Mouse (Mus musculus) urinary bladder, postnatal 36 days (tissue): ENCODE measurements around the gene Vwa3b.

ENCODE experiments used
- DNase-seq, 2 experiments: peaks; one replicate each; pipeline ENCODE4 v3.0.0; 2022; ENCODE audit warnings: low spot score in 2 of 2, mixed read lengths in 1 of 2

Gene Vwa3b

DNA sequence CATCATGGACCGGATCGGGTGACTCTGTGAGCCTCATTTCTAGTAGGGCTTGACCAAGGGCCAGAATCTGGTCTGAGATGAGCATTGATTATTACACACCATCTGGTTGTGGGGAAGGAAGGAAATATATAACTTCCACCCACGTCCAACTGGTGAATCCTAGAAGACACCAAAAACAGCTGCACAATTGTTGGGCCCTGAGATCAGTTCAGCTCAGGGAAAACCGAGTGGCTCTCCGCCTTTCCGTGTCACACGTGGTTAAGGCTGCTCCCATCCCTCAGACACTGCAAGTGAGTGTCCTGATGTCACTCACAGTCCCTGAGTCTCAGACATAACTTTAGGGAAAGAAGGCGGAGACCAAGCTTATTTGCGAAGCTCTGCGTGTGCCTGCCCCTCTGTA is 16.5 kb upstream of the Vwa3b start:
- no peak for DNase-seq

DNA sequence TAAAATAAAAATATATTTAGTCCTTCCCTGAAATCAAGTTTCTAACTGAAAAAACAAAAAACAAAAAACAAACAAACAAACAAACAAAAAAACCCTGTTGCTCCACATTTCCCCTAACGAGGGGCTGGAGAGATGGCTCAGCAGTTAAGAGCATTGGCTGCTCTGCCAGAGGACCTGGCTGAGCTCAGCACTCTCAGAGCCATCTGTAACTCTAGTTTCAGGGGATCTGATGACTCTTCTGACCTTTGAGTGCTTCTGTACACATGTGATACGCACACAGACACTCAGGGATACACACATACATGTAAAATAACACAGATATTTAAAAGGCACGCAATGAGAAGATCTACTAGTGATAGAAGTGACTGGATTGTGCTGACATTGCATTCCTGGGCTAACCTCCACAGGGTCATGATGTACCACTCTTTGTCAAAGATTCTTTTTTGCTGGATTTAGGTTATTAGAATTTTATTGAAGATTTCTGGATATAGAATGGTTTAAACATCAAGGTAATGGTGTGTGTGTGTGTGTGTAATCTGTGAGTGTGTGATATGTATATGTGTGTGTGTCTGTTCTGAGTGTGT is 14.7 kb upstream of the Vwa3b start:
- DNase-seq, result no peak

DNA sequence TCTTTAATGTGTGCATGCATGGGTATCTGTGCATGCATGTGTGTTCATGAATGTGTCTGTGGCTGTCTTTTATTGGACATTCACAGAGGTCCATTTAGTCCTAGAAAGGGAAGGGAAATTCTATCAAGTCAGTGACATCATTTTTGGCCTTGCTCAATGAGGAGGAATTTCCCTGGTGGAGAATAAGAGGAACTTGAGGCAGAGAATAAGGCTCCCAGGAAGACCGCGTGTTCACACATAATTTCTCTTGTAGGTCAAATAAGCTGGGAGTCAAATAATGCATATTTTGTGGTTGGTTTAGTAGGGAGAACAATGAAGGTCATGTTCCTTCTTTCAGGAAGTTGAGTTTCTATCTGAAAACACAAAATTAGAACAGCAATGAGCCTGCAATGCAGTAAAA is 13.4 kb upstream of the Vwa3b start:
- DNase-seq, result no peak

DNA sequence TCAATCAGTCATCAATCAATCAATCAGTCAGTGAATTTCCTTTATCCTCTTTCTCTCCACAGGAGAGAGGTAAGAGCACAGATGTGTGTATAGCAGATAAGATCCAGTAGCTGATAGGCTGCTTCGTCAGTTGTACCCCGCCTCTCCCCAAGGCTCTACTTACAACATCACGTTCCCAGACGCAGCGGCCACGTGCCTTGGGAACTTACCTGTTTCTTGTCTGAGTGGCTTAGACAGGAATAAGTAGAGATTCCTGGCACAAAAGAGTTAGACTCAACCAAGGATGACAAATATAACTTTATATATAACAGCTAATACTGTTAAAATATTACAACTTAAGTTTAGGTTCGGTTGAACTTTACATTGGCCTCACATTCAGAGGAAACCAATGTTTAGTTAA is 12.7 kb upstream of the Vwa3b start:
- peak in 1 of 2 experiments; percentile 59 for DNase-seq

DNA sequence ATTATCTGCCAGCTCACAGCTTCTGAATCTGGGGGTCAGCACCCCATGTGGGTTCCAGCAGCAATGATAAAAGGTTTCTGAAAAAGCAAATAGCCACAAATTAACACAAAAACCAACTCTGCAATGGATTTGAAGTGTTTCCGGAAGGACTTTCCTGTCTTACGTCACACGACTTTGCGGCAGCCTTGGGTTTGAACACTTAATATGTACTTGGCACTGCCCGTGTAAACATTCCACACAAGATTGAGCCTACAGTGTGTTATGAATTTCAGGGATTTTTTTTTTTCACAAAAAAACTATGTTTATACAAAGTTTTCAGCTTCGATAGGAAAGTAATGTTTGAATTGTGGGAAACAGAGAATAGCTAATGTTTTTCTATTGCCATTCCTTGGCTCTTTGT is 7.4 kb upstream of the Vwa3b start:
- no peak for DNase-seq

DNA sequence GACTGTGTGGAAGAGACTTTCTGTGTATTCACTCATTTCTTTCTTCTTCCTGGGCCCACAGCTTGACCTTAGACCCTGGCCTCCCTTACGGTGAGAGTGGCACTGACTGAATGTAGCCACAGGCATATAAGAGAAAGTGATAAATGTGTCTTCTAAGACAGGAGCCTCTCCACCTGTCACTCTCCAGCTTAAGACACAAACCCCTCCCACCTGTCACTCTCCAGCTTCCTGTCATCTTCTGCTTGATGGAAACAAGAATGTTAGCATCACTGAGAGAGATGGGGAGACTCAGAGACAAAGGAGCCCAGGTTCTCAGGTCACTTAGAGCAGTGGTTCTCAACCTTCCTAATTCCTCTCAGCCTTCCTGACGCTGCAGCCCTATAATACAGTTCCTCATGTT is 3.7 kb upstream of the Vwa3b start:
- no peak for DNase-seq

DNA sequence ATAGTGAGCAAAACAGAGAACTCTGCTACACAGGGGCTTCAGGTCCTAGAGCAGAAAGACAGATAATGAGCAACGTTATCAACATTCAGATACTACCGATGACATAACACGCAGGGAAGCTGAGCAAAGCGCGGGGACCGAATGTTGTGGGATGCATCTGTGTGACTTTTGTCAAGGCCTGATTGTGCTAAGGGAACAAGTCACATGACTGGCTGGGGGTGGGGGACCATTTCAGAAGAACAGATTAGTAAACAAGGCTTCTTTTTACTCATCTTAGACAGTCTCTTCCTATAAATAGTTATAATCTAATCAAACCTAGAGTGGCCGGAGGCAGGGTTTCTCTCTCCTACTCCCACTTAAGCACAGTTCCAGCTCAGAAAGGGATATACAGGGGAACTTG is 1.7 kb upstream of the Vwa3b start:
- no peak for DNase-seq

DNA sequence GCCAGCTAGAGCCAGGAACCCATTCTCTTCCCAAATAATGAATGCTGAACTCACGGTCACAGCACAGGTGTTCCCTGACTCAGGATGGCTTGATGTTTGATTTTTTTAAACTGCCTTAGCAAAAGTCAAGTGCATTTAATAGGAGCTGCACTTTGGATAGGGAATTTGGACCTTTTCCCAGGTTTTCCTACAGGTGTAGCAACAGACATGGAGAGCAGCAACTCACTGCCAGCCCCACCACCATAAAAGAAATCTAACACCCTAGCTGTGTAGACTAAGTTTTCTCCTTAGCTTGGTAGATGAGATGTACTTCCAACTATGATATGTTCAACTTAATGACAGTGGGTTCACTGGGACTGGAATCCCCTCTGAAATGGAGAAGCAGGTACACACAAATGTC is 1.0 kb upstream of the Vwa3b start:
- no peak for DNase-seq

DNA sequence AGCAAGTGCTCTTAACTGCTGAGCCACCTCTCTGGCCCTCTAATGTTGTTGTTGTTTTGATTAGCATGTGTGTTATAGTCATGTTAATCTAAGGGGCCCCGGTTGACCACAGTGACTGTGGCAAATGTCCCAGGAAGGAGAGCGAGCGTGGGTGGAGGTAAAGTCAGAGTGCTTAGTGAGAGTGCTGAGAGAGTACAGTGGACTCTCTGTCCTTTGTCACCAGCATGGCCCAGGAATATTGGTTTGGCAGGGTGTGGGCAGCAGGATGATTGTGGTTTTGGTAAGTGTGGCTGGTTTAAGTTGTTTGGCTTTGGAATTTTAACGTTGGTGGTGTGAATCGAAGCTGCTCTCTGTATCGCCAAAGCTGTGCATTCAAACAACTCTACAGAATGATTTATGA is 470 bp downstream of the Vwa3b start:
- DNase-seq, result no peak

DNA sequence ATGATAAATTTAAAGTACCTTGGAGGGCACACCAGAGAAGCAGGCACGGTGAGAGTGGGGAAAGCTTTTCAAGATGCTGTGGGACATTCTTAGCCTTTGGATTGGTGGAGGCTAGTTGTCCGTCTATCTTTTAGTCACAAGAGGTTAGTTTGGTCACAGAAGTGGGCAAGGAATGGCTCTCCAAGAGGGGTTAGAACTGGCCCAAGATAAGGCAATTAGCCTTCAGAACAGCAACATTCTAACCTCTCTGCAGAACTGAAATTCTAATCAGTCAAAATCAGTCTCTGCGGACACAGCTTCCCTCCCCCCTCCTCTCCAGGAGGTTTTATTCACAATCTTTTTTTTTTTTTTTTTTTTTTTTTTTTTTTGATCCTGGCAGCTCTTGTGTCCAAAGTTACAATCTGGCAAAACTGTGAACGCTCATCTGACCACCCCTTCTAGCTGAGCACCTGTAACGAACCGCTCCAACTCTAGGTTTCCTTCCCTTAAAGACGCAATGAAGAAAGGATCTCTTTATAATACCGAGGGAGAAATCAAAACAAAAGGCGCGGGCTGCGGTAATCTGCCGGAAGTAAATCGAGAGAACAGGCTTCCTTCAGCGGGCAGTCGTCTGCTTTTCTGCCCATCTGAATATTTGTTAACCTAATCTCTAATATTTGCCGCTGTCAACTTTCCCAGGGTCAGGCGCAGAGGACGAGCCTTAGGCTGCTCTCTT is 2.2 kb downstream of the Vwa3b start:
- DNase-seq, result no peak

DNA sequence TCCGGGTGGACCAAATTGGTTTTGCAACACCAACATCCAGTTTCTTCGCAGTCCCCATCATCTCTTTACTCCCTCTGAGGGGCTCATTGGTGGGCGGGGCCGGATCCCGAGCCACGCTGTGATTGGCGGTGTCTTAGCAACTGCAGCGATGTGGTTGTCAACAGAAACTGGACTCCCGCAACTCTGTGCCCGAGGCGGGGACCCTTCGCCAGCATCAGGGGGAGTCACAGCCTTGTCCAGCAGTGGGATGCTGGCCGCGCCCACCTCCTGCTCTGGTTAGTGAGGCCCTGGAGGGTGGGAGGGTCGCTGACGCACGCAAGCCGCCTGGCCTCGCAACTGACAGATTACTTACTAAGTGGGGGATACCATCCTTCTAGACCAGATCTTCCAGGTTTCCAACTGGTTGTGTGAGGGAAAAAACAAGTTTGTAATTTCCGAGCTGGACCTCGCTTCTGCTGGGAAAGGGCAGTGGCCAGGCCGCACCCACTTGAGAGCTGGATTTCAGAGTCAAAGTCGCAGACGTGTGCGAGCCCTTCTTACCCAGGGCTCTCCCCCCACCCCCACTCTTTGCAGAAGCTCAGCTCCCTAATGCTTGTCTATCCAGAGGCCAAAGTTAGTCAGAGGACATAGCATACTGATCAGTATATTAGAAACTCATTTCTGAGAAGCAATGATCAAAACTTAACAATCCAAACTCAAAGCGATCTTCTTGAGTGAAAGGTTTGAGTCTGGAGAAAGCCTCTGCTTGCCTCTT is 2.9 kb downstream of the Vwa3b start:
- peak; percentile 39 to 63 for DNase-seq

DNA sequence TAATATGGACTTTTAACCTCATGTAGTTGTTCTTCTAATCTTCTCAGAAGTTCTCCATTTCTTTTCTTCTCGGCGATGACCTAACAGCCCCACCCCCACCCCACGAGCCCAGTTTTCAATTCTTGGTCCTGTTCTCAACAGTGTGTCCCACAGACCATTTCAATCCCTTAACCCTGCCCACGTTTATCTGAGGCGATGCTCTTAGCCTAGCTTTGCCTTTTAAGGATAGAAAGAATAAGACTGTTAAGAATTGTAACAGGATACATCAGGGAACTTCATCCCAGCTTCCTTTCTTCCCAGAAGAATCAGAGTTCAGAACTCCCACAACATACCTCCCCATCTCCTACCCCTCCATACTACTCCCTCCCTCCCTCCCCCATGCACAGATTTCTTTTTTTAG is 3.5 kb downstream of the Vwa3b start:
- DNase-seq, result no peak

DNA sequence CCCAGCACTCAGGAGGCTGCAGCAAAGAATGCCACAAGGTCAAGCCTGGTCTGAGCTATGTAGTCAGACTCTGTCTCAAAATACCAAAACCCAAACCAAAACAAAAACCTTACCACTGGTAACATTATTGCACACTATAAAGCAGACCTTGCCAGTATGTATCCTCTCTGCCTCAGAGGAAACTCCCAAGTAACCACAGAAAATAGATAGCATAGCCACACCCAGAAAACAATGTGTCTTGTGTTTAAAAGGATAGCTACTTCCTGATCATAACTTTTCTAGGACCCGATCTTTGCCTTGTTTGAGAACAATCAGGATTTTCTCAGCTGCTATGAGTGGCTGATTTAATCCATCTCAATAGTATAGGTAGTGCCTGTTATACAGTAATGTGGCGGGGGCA is 4.3 kb downstream of the Vwa3b start:
- no peak for DNase-seq

DNA sequence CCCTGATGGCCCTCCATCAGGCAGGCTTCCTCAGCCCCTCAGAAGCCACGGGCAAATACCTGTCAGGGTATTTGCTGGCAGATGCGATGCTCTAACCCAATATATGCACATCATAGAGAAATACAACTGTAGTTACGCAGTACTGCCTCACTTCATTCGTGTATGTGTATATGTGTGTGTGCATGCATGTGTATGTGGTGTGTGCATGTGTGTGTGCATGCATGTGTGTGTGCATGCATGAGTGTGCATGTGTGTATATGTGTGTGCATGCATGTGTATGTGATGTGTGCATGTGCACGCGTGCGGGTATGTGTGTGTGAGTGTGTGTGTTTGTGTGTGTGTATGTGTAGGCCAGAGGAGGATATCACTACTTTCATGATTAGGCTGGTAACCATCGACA is 9.5 kb downstream of the Vwa3b start:
- no peak for DNase-seq

DNA sequence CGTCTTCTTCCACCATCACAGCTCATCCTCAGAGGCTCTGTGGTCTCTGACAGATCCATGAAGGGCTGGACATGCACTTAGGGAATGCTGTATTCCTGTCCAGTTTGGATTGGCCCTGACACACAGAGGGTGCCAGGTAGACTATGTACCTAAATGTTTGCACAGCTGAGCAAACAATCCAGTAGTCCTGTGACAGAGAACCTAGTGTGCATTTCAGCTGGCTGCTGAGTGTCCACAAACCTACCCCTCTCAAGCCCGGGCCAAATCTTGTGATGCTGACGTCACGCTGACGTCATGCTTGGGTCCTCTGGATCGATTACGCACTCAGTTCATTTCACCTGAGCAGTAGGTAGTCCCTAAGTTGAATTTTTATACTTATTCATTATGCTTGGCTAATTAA is 14.7 kb downstream of the Vwa3b start:
- no peak for DNase-seq

DNA sequence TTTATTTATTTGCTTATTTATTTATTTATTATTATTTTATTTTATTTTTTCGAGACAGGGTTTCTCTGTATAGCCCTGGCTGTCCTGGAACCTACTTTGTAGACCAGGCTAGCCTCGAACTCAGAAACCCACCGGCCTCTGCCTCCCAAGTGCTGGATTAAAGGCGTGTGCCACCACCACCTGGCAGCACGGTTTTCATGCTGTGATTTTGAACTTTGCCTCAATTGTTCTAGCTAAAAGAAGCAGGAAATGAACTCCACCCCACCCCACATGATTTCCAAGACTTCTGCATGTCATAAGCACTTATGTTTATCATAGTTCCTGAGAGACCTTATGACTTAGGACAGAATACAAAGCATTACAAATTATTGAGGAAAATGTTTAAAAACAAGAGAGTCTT is 15.5 kb downstream of the Vwa3b start:
- DNase-seq, result no peak

DNA sequence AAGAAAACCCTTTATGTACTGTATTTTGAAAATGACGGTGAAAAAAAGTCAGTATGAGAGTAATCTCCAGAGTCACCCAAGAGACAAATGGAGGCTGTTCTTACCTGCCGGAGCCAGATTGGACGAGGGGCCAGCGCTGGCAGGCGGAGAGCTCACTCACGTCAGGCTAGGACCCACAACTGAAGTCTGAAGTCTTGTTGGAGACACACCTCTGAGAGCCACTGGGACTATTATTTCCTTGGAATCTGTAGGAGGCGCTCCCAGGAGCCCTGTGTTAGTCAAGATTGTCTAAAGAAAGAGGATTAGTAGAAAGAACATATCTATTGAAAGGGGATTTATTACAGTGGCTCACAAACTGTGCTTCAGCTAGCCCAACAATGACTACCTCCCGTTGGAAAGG is 16.4 kb downstream of the Vwa3b start:
- DNase-seq, result no peak

DNA sequence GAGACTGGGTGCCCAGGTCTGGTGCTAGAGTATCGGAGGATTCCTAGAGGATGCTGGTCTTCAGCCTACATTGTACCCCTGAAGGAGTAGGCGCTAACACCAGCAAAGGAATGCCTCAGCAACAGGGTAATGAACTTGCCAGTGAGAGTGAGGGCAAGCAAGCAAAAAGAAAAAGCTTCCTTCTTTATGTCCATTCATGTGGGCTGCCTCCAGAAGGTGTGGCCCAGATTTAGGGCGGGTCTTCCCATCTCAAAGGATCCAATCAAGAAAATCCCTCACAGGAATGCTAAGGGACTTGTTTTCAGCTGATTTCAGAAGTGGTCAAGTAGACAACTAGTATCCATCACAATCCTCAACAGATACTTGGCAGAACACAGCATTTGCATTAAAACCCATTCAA is 16.8 kb downstream of the Vwa3b start:
- DNase-seq, result no peak

DNA sequence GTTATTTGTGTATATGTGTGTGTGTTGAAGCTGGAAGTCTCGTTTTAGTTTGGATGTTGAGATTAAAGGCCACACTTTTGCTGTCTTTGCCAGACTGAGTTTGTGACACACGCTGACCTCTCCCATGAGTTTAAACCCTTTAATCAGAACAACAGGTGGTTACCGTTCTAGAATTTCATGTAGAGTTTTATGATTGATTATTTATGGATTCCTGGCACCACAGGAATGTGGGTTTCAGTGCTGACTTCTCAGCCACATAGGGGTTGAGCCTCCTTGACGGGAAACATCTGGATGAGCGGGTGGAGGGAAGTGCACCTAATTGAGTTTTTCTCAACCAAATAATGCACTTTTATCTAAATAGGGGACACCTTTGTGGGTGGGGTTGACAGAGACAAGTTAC is 19.1 kb downstream of the Vwa3b start:
- no peak for DNase-seq

DNA sequence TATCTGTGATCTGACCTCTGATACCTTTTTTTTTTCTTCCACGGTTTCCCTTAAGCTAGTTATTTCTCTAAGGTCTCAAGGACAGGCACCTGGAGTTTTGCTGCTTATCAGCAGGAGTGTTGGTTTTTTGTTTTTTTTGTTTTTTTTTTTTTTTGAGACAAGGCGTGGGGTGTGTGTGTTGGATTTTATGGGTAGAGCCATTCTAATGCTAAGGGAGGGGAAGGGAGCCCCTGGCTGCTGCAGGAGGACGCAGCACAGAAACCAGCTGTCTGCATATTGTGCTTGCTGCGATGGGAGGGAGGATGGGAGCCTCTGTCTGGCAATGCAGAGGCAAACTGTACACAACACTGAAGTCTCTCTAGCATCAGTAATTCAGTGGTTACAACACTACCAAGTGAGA is 22.8 kb downstream of the Vwa3b start:
- no peak for DNase-seq

DNA sequence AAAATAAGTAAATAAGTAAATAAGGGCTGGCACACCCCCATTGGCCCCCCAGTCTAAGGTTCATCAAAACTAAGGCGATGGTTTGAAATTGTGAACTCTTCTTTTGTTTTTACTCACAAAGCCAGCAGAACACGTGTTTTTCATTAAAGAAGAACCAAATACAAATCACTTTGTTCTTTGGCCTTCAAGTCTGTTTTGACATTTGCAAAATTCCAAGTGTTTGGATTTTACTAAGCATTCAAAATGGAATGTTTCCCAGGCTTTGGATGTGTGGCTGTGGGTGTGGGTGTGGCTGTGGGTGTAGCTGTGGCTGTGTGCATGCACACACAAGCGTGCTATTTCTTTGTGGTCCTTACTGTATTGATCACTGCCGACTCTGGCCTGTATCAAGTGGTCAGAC is 27.3 kb downstream of the Vwa3b start:
- DNase-seq, result no peak

DNA sequence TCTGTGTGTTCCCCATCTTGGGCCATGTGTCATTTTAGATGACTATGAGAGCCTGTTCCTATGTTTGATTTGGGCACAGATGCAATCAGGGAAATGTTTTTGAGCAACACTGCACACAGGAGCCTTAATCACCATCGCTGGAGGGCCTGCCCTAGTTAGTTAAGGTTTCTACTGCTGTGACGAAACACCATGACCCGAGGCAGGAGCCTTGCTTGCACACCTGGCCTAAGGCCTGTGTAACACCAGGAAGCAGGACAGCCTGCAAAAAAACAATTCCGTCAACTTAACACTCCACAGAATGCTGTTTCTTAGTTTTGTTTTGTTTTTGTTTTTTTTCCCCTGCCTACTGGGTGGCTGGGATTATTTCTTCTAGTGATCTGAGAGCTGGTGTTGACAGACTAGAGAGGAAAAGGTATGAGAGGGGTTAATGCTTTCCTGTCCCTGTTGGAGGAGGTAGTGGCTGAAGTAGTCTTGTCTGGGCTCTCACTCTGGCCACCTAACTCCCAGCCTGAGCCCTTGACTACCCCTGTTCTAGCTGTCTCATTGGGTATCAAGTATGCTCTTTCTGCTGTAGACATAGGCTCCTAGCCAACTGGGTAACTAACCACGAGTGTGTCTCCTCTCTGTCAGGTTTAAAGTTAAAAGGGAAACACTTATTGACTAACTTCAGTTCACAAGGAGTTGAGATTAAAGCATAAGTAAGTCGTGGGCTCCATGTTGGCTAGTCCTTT is 30.6 kb downstream of the Vwa3b start:
- no peak for DNase-seq

DNA sequence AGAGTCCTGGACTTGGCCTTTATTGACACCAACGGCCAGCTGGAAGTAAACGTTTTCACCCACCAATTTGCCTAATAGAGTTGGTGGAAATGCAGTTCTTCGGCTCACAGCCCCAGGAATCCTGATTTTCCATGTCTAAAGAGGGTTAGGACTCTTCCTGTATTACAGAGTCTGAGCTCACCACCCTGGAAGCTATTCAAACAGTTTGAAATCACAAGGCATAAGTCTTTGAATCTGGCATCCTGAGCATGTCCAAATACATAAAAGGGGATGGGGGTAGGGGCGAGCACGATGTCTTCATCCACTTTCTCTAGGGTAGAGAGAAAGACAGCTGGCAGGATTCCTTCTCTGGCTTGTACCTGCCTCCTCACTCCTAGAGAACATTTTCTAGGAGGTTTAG is 34.5 kb downstream of the Vwa3b start:
- no peak for DNase-seq
